Mouse (Mus musculus) CD4-positive, CD25-positive, alpha-beta regulatory T cell, adult 4 months (primary cell): ENCODE results near the gene Wbp4. TPM values are rescaled to one million over a fixed set of nuclear protein-coding genes. Genes with fewer than 3 reads are reported as not detected.
"Not testable (repeated sequence)": the region's sequence is repeated elsewhere in the genome, so short reads cannot be mapped to it uniquely, and the experiment has no call there.

Experiments
- ATAC-seq: one replicate; pipeline ENCODE4 v1.8.0; 2017
- polyA plus RNA-seq, 2 experiments: library from polyadenylated mRNA; unstranded; fragments of 100-300 nt; shearing (Covaris generic); gene quantifications; one replicate each; pipeline ENCODE4 v1.2.1; 2017

Wbp4 gene
- polyA plus RNA-seq, 2 experiments from 2014 or later: 25.3 to 27.1 TPM

- peak; percentile 99 for ATAC-seq
Measured at GRCm38 (mm10) chr14:79451681-79452590, 29.4 kb downstream of the Wbp4 start, which contains the start of gene Kbtbd6. Kbtbd6 (plus strand) TSS chr14:79451835.

- no peak for ATAC-seq
Measured at GRCm38 (mm10) chr14:79445055-79445620, 36.2 kb downstream of the Wbp4 start.

- no peak for ATAC-seq
Measured at GRCm38 (mm10) chr14:79444601-79445000, 36.7 kb downstream of the Wbp4 start.

- ATAC-seq: no peak
Measured at GRCm38 (mm10) chr14:79441441-79441840, 39.9 kb downstream of the Wbp4 start.

GRCm38 (mm10) chr14:79440655-79441054 is 40.7 kb downstream of the Wbp4 start:
- no peak for ATAC-seq

GRCm38 (mm10) chr14:79434068-79434467 is 47.3 kb downstream of the Wbp4 start:
- ATAC-seq: no peak

- ATAC-seq: not testable (repeated sequence)
Measured at GRCm38 (mm10) chr14:79426730-79427365, 54.5 kb downstream of the Wbp4 start.

GRCm38 (mm10) chr14:79425979-79426729 is 55.2 kb downstream of the Wbp4 start, which contains the start of gene Kbtbd7:
Kbtbd7 (plus strand) TSS chr14:79426511.
- ATAC-seq: peak; percentile 97

- ATAC-seq: no peak
Measured at GRCm38 (mm10) chr14:79420083-79420685, 61.1 kb downstream of the Wbp4 start.

- ATAC-seq: no peak
Measured at GRCm38 (mm10) chr14:79413121-79413520, 68.2 kb downstream of the Wbp4 start.

- no peak for ATAC-seq
Measured at GRCm38 (mm10) chr14:79410662-79411061, 70.7 kb downstream of the Wbp4 start.

Other genes with a start within 250 kb of the Wbp4 start
- not detected for gene Zfp957, start 234.2 kb downstream of the Wbp4 start, polyA plus RNA-seq
- 10 to 100 TPM; 20.3 to 29.3 TPM for gene Rgcc, start 179.9 kb downstream of the Wbp4 start, polyA plus RNA-seq
- gene Naa16, start 90.7 kb downstream of the Wbp4 start, polyA plus RNA-seq: 10 to 100 TPM; 53.6 to 54.4 TPM
- 1 to 10 TPM; 4.3 to 6.0 TPM for gene Mtrf1, start 83.7 kb downstream of the Wbp4 start, polyA plus RNA-seq
- 1 to 10 TPM in 1 of 2 experiments, under 1 TPM in 1; 0.89 to 1.2 TPM for gene Kbtbd7, start 55.0 kb downstream of the Wbp4 start, polyA plus RNA-seq
- gene Kbtbd6, start 29.7 kb downstream of the Wbp4 start, polyA plus RNA-seq: not detected
- gene Elf1, start 326 bp downstream of the Wbp4 start, polyA plus RNA-seq: 100 to 1,000 TPM; 149 to 199 TPM
- gene Sugt1, start 106.2 kb upstream of the Wbp4 start, polyA plus RNA-seq: 100 to 1,000 TPM; 111 to 162 TPM
- gene Cnmd, start 180.7 kb upstream of the Wbp4 start, polyA plus RNA-seq: not detected